Mouse (Mus musculus) heart, adult 8-10 months (tissue): ENCODE results near the gene Ly6g5c. TPM values are rescaled to one million over a fixed set of nuclear protein-coding genes. Genes with fewer than 3 reads are reported as not detected.
A peak's percentile ranks its signal among the peaks of the same experiment; 100 is the strongest.
"Not testable (repeated sequence)": the region's sequence is repeated elsewhere in the genome, so short reads cannot be mapped to it uniquely, and the experiment has no call there.

ENCODE experiments used
- DNase-seq: peaks from one replicate; pipeline ENCODE4 v3.0.0; 2022; ENCODE audit warnings: low spot score
- total RNA-seq, 4 experiments: library from RNA; stranded (reverse); gene quantifications; 2 replicates each; pipeline ENCODE4 v1.2.4; 2022

Gene Ly6g5c
- total RNA-seq, 4 experiments from 2014 or later, result not detected

- DNase-seq, result no peak
Observed at GRCm38 (mm10) chr17:35106522-35106921, 1.6 kb upstream of the Ly6g5c start.

DNA sequence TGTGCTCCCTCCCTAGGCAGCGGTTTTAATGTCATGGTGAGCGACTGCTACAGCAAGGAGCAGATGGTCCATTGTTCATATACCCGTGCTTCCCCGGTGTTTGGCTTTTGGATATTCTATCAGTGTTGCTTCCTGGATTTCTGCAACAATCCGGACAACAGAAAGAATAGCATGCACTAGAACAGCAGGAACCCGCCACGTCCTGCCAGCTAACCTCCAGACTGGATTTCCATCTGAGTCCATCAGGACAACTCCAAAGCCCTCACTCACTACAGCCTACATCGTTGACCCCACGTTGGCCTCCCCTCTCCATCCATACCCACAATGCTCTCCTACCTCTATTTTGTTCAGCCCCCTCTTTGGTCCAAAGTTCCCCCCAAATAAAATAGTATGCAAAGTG is 3.7 kb downstream of the Ly6g5c start:
- no peak for DNase-seq

DNA sequence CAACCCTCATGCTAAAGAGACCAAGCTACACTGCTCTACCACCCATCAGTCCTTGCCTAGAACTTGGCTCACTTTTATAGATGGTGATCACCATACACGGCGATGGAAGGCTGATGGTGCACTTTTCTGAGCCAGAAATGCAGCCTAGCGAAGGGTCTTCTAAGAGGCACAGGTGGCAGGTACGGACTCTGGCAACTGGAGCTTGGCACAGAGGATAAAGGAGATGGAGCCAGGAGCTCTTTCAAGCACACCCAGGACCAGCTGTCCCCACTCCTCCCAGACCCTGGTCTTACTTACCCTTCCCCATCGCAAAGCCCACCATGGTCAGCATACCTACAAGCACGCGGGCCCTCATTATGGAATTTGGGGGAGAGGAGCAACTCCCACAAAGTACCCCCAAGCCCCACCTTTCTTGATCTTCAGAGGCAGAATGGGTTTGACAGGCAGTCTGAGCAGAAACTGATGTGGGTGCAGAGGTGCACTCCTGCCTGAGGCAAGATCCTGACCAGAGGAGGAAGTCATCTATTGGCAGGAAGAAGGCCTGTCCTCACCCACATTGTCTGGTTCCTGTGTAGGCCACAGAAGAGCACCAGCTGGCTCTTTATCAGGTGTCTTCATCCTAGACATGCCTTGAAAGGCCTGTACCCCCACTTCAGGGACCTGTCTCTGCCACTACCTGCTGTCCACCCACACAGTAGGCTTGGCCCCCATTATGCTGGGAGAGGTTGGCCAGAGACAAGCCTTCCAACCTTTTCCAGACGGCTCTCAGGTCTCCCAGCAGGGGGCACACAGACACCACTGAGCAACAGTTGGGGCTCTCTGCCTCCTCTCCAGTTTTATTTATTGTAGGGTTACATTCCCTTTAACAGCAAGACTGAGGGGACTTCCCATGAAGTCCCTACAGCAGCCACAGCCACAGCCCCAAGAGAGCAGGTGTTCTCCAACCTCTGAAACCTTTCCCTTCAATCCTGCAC is 7.3 kb downstream of the Ly6g5c start, which contains the start of gene Ly6g5b:
TSS of gene Ly6g5b (minus strand) at position 383 of the 974 bp plus-strand sequence.
- no peak for DNase-seq

GRCm38 (mm10) chr17:35120745-35121142 is 12.7 kb downstream of the Ly6g5c start:
- peak; percentile 16 for DNase-seq

GRCm38 (mm10) chr17:35121143-35121799 is 13.2 kb downstream of the Ly6g5c start, which contains the start of gene Gpank1:
Gene Gpank1 (plus strand): TSS chr17:35121455.
- peak; percentile 98 for DNase-seq

DNA sequence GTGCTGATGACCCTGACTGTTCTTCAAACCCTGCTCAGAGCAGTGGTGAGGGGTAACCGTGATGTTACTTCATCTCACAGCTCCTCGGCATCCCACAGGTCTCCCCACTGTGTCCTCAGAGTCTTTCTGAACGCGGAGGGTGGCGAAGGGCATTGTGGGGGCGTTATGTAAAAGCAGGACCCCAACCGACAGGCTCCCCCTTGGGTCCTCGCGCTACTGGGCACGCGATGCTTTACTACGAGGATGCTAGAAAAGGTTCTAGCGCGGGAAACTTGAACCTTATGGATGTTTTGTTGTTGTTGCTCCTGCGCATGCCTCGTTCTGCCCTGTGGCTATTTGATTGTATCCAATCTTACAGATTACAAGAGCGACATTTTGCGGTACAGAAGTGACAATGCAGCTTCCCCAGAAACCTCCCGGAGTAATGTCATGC is 13.8 kb downstream of the Ly6g5c start, which contains the start of gene Csnk2b:
TSS of gene Csnk2b (minus strand) at position 183 of the 433 bp plus-strand sequence.
- DNase-seq, result peak; percentile 36

GRCm38 (mm10) chr17:35123287-35123686 is 15.2 kb downstream of the Ly6g5c start:
- not testable (repeated sequence) for DNase-seq

DNA sequence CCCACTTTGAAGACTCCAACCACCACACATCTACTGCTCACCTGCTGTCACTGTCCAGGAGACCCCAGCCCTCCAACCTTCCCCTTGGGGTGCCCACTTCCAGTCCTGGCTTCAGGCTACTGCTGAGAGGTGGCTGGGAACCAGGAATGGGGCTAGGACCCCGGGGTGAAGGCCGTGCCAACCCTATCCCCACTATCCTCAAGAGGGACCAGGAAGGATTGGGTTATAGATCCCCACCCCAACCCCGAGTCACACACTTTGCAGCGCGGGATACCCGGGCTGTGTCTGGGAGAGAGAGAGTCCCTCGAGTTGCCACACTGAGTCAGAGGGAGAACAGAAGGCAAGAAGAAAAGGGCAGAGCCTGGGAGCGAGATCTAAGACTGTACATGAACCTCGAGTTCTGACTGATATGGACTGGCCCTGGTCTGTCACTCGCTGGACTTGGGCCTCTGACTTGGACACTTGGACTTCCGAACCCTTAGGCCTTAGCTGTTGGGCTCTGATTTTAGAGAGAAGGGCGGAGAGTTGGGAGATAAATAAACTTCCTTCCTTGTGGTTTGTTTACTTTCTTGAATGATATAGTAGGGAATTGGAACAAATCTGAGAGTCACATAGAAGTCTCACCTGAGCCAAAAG is 16.3 kb downstream of the Ly6g5c start:
- not testable (repeated sequence) for DNase-seq

GRCm38 (mm10) chr17:35125081-35125480 is 17.0 kb downstream of the Ly6g5c start:
- DNase-seq, result no peak

GRCm38 (mm10) chr17:35125578-35125977 is 17.5 kb downstream of the Ly6g5c start:
- no peak for DNase-seq

DNA sequence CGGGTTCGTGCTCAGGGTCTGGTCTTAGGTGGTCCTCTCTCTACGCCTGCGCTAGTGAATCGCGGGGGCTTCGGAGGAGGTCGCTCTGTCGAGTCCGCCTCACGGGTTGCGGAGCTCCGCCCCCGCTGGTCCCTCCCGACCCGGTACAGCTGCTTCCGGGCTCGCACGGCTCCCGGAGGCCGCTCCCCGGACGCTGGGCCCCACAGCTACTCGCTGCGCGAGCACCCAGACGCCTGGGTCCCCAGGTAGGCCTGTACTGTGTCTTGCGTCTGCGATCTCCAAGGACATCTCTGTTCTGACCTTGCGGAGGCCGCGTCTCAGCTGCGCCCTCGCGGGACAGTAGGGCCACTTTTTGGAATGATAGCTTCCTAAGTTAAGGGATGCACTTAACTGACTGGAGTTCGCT is 18.1 kb downstream of the Ly6g5c start, which contains the start of gene D17H6S53E:
TSS of gene D17H6S53E (plus strand) at position 168 of the 406 bp plus-strand sequence.
- DNase-seq, result peak; percentile 72

GRCm38 (mm10) chr17:35127017-35127416 is 18.9 kb downstream of the Ly6g5c start:
- no peak for DNase-seq

DNA sequence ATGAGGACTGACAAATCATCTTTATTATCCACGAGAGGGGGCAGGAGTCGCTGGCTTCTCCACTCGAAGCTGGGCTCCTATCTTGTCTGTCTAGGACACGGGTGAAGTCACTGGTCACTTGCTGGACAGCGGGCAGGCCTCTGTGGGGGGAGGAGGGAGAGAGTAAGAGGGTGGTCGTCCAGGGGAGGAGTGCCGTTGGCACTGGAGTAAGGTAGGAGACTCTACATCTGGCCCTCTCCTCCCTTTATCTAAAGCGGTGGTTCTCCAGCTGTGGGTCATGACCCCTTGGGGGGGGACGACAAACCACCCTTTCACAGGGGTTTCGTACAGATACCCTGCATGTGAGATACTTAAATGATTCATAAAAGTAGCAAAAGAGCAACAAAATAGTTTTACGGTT is 20.9 kb downstream of the Ly6g5c start:
- no peak for DNase-seq

DNA sequence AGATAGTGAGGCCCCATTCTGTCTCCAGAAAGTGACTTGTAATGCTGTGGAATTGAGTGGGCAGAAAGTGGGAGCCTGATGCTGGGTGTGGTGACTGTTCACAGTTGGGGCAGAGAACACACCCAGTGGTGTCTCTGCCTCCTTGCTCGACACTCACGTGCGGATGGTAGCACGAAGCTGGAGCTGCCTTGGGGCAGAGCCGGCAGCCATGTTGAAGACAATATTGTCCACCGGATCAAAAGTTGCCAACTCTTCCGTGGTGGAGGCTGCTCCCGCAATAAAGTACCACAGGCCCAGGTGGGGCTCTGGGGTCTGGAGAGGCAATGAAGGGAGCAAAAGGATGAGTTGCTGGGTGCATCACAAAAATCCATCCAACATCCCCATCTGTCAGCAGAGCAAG is 23.0 kb downstream of the Ly6g5c start:
- no peak for DNase-seq

- no peak for DNase-seq
Observed at GRCm38 (mm10) chr17:35131500-35132173, 23.6 kb downstream of the Ly6g5c start, which contains the start of gene Apom. Gene Apom (minus strand): TSS chr17:35132050.

DNA sequence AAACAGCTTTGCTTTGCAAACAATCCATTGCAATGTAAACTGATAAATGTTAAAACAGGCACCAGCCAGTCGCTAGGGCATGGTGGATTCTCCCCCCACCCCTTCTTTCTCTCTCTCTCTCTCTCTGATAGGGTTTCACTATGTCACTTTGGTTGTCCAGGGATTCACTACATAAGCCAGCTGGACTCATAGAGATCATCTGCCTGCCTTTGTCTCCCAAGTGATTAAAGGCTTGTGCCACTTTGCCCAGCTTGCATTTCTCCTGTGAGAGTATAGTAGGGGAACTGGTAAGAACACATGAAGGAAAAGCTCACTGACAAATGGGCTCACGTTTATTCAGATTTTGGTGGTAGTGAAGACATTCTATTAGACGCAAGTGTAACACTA is 24.1 kb downstream of the Ly6g5c start:
- no peak for DNase-seq

GRCm38 (mm10) chr17:35133517-35133916 is 25.4 kb downstream of the Ly6g5c start:
- no peak for DNase-seq

DNA sequence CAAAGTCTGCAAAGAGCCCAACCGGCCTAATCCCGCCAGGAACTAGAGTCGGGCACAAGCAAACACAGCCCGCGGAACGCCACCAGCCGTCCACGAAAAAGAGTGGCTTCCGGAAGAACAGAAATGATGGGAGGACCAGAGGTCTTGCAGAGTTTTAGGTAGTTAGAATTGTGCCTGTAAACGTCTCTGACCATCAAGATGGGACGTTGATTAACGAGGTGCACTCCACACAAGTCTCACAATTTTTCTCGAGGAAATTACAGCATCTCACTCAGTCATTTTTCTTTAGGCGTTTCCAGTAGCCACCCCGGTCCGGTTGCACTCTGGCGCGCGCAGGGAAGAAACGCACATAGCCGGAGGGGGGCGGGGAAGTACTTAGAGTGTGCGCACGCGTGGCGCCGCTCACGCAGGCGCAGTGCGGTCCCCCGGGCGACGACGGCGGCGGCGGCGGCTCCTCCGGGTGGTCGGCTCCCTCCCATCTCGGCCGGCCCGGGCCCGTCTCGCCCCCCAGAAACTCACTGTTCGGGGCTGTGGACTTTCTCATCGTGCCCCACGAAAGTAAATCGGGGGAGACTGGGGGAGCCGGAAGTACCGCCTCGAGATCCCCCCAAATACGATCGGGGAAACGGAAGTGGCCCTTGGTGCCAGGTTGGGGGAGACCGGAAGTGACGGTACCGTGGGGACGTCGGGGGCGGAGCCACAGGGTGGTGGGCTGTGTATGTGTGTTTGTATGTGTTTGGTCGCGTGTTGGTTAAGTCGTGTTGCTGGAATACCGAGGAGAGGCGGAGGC is 26.9 kb downstream of the Ly6g5c start, which contains the start of gene Bag6:
TSS of gene Bag6 (plus strand) at position 378 of the 790 bp plus-strand sequence.
- DNase-seq, result peak; percentile 94

GRCm38 (mm10) chr17:35135591-35136320 is 27.7 kb downstream of the Ly6g5c start:
- DNase-seq, result no peak
